Mouse (Mus musculus) olfactory bulb, adult 2 months (tissue): ENCODE measurements around the gene Akr7a5.

Experiments
- CTCF ChIP-seq: fragments of 200-500 bp; IDR thresholded peaks from 2 replicates; pipeline ENCODE4 v1.5.1; 2012; ENCODE audit warnings: low read depth, mild to moderate bottlenecking, low read length, moderate library complexity; ENCODE audit not compliant: insufficient read depth
- POLR2A ChIP-seq: fragments of 200-500 bp; IDR thresholded peaks from 2 replicates; pipeline ENCODE4 v1.6.1; 2012; ENCODE audit warnings: mild to moderate bottlenecking, low read depth, low read length, moderate library complexity; ENCODE audit not compliant: insufficient read depth

- TF ChIP-seq CTCF, result no peak
- TF ChIP-seq POLR2A, result no peak
Measured at GRCm38 (mm10) chr4:139291099-139291498, 19.4 kb upstream of the Akr7a5 start.
